Mouse (Mus musculus) v-Abl transformed pro-B cells (cell line): ENCODE results near the gene Olfr297.

Experiments
- in situ Hi-C, 2 experiments: fragments of 400-800 bp; cut with MboI; formaldehyde crosslinking; loops; one replicate each; pipeline ENCODE4 v1.15.1; 2025; ENCODE audit not compliant: unreplicated experiment in 2 of 2

The Olfr297 gene

GRCm38 (mm10) chr7:86519668-86520067 is at the start of gene Olfr297:
Olfr297 (plus strand) TSS chr7:86519968.
- in situ Hi-C loops: no loop called here

- in situ Hi-C loops: no loop called here
Observed at GRCm38 (mm10) chr7:86492384-86492783, 27.4 kb upstream of the Olfr297 start, which contains the start of gene Olfr298. Olfr298 (minus strand) TSS chr7:86492484.
